Comparison of ENCODE assay signal across 16 mouse cellular contexts in genomic region chr6:24543119-24543591, GRCm38 (mm10). TPM values are rescaled to one million over a fixed set of nuclear protein-coding genes. Genes with fewer than 3 reads are reported as not detected.
DNase-seq lines count a peak whose midpoint lies in the region; ATAC-seq and TF ChIP-seq lines count a peak whose summit lies in the region.
"Had no signal": no experiment of that assay in that cellular context is flagged by ENCODE, and none has a peak within 500 bp of the region (broad histone marks: within the 10 kb centered on the region; RNA-seq: fewer than 3 reads in every experiment).

No protein-coding gene starts in this region.

- H3K4me1 ChIP-seq in hindbrain, embryonic 13.5 days (replicated peaks), result no peaks in the 10 kb centered on the region
- no peaks in the 10 kb centered on the region for H3K4me1 ChIP-seq in hindbrain, embryonic 12.5 days
- no peaks in the 10 kb centered on the region for H3K4me1 ChIP-seq in ES-E14 (ENCODE audit: control insufficient read depth in 2 of 2, insufficient read depth in 2 of 2, low read length in 2 of 2, poor library complexity in 1 of 2)
- H3K4me1 ChIP-seq in cerebellum, adult 2 months (ENCODE audit: control insufficient read depth, insufficient read depth, low read length), result peaks cover 5% of the 10 kb centered on the region; the same call in 1 of the 2 replicates
- H3K4me1 ChIP-seq in heart, embryonic 11.5 days (ENCODE audit: control insufficient read depth, insufficient read depth, low read length), result peaks cover 17% of the 10 kb centered on the region
- H3K4me1 ChIP-seq in liver, postnatal 0 days (ENCODE audit: insufficient read depth), result no peaks in the 10 kb centered on the region
- 0 out of 2 replicates have a peak, but pooled peaks cover 4% of the 10 kb centered on the region for H3K4me1 ChIP-seq in intestine, embryonic 15.5 days (replicated peaks)

- H3K27me3 ChIP-seq in hindbrain, embryonic 13.5 days, result no peaks in the 10 kb centered on the region
- H3K27me3 ChIP-seq in hindbrain, embryonic 12.5 days, result no peaks in the 10 kb centered on the region
- no peaks in the 10 kb centered on the region for H3K27me3 ChIP-seq in cerebellum, adult 2 months (ENCODE audit: control insufficient read depth, insufficient read depth, low read length)
- H3K27me3 ChIP-seq in heart, embryonic 11.5 days (ENCODE audit: control insufficient read depth, insufficient read depth, low read length), result no peaks in the 10 kb centered on the region
- no peaks in the 10 kb centered on the region for H3K27me3 ChIP-seq in liver, postnatal 0 days (ENCODE audit: insufficient read depth, low read length)
- H3K27me3 ChIP-seq in intestine, embryonic 15.5 days (replicated peaks), result no peaks in the 10 kb centered on the region

- TF ChIP-seq POLR2A in cerebellum, adult 2 months (IDR thresholded peaks at IDR 0.05; ENCODE audit: borderline replicate concordance, insufficient read depth, low read length), result no peak

- WGBS in hindbrain, embryonic 13.5 days, result 69% methylated on average over 6 of the region's 6 CpGs
- 71% methylated on average over 6 of the region's 6 CpGs for WGBS in hindbrain, embryonic 12.5 days
- WGBS in cerebellum, adult 2 months, result 13% methylated on average over 6 of the region's 6 CpGs
- WGBS in heart, embryonic 11.5 days (ENCODE audit: insufficient replicate concordance), result 39% methylated on average over 6 of the region's 6 CpGs
- 69% methylated on average over 6 of the region's 6 CpGs for WGBS in liver, postnatal 0 days (ENCODE audit: insufficient replicate concordance)
- 75% methylated on average over 6 of the region's 6 CpGs for WGBS in intestine, embryonic 15.5 days

- H3K9me3 ChIP-seq in hindbrain, embryonic 13.5 days, result no peaks in the 10 kb centered on the region
- no peaks in the 10 kb centered on the region for H3K9me3 ChIP-seq in hindbrain, embryonic 12.5 days (replicated peaks)
- H3K9me3 ChIP-seq in ES-E14 (ENCODE audit: control insufficient read depth, insufficient read depth, low read depth, low read length), result no peaks in the 10 kb centered on the region
- no peaks in the 10 kb centered on the region for H3K9me3 ChIP-seq in heart, embryonic 11.5 days (replicated peaks; ENCODE audit: control insufficient read depth, low read length)
- H3K9me3 ChIP-seq in liver, postnatal 0 days (ENCODE audit: low read length), result no peaks in the 10 kb centered on the region
- no peaks in the 10 kb centered on the region for H3K9me3 ChIP-seq in intestine, embryonic 15.5 days

- no peak for TF ChIP-seq EP300 in liver, postnatal 0 days (IDR thresholded peaks at IDR 0.05; ENCODE audit: low read depth)

- H3K4me3 ChIP-seq in hindbrain, embryonic 13.5 days, result no peak overlapping the region
- no peak overlapping the region for H3K4me3 ChIP-seq in hindbrain, embryonic 12.5 days
- no peak overlapping the region for H3K4me3 ChIP-seq in ES-E14 (ENCODE audit: insufficient read depth in 1 of 2, low read depth in 1 of 2, low read length in 2 of 2, poor library complexity in 1 of 2, severe bottlenecking in 1 of 2)
- no peak overlapping the region for H3K4me3 ChIP-seq in cerebellum, adult 2 months (replicated peaks; ENCODE audit: insufficient read depth, low read depth, low read length)
- no peak overlapping the region for H3K4me3 ChIP-seq in heart, embryonic 11.5 days (ENCODE audit: low read depth, low read length)
- H3K4me3 ChIP-seq in liver, postnatal 0 days (ENCODE audit: low read depth, low read length), result no peak overlapping the region
- H3K4me3 ChIP-seq in intestine, embryonic 15.5 days (replicated peaks), result no peak overlapping the region

- H3K9ac ChIP-seq in hindbrain, embryonic 13.5 days, result no peak overlapping the region
- no peak overlapping the region for H3K9ac ChIP-seq in hindbrain, embryonic 12.5 days
- no peak overlapping the region for H3K9ac ChIP-seq in ES-E14 (ENCODE audit: insufficient read depth, low read depth, low read length, poor library complexity, severe bottlenecking)
- no peak overlapping the region for H3K9ac ChIP-seq in heart, embryonic 11.5 days (ENCODE audit: low read depth, low read length)
- no peak overlapping the region for H3K9ac ChIP-seq in liver, postnatal 0 days (replicated peaks)
- H3K9ac ChIP-seq in intestine, embryonic 15.5 days, result no peak overlapping the region
- H3K9ac ChIP-seq: hindbrain, embryonic 14.5 days had no signal

- 0 out of 2 replicates have a peak, but pooled peaks have one; percentile 32 for ATAC-seq in hindbrain, embryonic 13.5 days (ENCODE audit: low FRiP score)
- ATAC-seq in hindbrain, embryonic 12.5 days (ENCODE audit: low FRiP score), result no peak
- no peak for ATAC-seq in heart, embryonic 11.5 days (replicated peaks; ENCODE audit: insufficient number of reproducible peaks, low FRiP score, low TSS enrichment)
- ATAC-seq in liver, postnatal 0 days, result no peak
- no peak for ATAC-seq in intestine, embryonic 15.5 days
- ATAC-seq in erythroid progenitor cell, adult 5-6 weeks (replicated peaks; ENCODE audit: low FRiP score, poor library complexity, severe bottlenecking), result no peak

- in situ Hi-C loops in ES-E14 (cut with MboI; ENCODE audit: low sequenced_read_pairs in 2 of 2, unreplicated experiment in 2 of 2), result no loop called here

- no peak for DNase-seq in ES-E14 (ENCODE audit: low read depth, low spot score)
- peak; percentile 44 to 64 for DNase-seq in cerebellum, adult 2 months
- DNase-seq in liver, postnatal 0 days, result no peak
- DNase-seq: thymus, postnatal 4 days had no signal

- no peak overlapping the region for H3K4me2 ChIP-seq in hindbrain, embryonic 13.5 days
- H3K4me2 ChIP-seq in hindbrain, embryonic 12.5 days (replicated peaks), result no peak overlapping the region
- no peak overlapping the region for H3K4me2 ChIP-seq in heart, embryonic 11.5 days
- H3K4me2 ChIP-seq in liver, postnatal 0 days (ENCODE audit: low read depth, low read length), result no peak overlapping the region
- no peak overlapping the region for H3K4me2 ChIP-seq in intestine, embryonic 15.5 days (replicated peaks)
- H3K4me2 ChIP-seq: hindbrain, embryonic 14.5 days; midbrain, embryonic 11.5 days had no signal

- no peak for TF ChIP-seq CTCF in cerebellum, adult 2 months (IDR thresholded peaks at IDR 0.05; ENCODE audit: borderline replicate concordance, insufficient read depth, low read depth, low read length)
- TF ChIP-seq CTCF in liver, postnatal 0 days (IDR thresholded peaks at IDR 0.05; ENCODE audit: low read depth), result no peak

- no peaks in the 10 kb centered on the region for H3K36me3 ChIP-seq in hindbrain, embryonic 13.5 days
- no peaks in the 10 kb centered on the region for H3K36me3 ChIP-seq in hindbrain, embryonic 12.5 days
- H3K36me3 ChIP-seq in ES-E14 (ENCODE audit: control insufficient read depth, insufficient read depth, low read length, poor library complexity, severe bottlenecking), result no peaks in the 10 kb centered on the region
- no peaks in the 10 kb centered on the region for H3K36me3 ChIP-seq in heart, embryonic 11.5 days (ENCODE audit: control insufficient read depth, insufficient read depth, low read length)
- no peaks in the 10 kb centered on the region for H3K36me3 ChIP-seq in liver, postnatal 0 days (replicated peaks; ENCODE audit: insufficient read depth, low read length)
- no peaks in the 10 kb centered on the region for H3K36me3 ChIP-seq in intestine, embryonic 15.5 days

- H3K27ac ChIP-seq in hindbrain, embryonic 13.5 days, result no peak overlapping the region
- H3K27ac ChIP-seq in hindbrain, embryonic 12.5 days, result no peak overlapping the region
- H3K27ac ChIP-seq in ES-E14 (ENCODE audit: insufficient read depth, low read depth, low read length, poor library complexity, severe bottlenecking), result no peak overlapping the region
- peak overlapping the region; percentile 28; the same call in 1 of the 2 replicates for H3K27ac ChIP-seq in cerebellum, adult 2 months (ENCODE audit: insufficient read depth, low read length)
- H3K27ac ChIP-seq in heart, embryonic 11.5 days (ENCODE audit: low read depth, low read length), result 0 out of 2 replicates have a peak overlapping the region, but pooled peaks have one; percentile 16
- no peak overlapping the region for H3K27ac ChIP-seq in liver, postnatal 0 days (ENCODE audit: low read depth)
- H3K27ac ChIP-seq in intestine, embryonic 15.5 days, result no peak overlapping the region
- H3K27ac ChIP-seq: hindbrain, embryonic 14.5 days had no signal

RNA-seq across cellular contexts. Expression of gene Asb15, which starts 15.2 kb away (rescaled TPM):
- polyA plus RNA-seq in hindbrain, embryonic 13.5 days (2015; fragmentation: Nextera tagmentation; extraction: Ambion mirVana), result not detected in 2 replicates
- 0.08 TPM in 1 of 2 replicates, not detected in the other for polyA plus RNA-seq in hindbrain, embryonic 12.5 days (2016; fragmentation: Nextera tagmentation; extraction: Ambion mirVana)
- not detected in 2 replicates for total RNA-seq in ES-E14 (2012; rRNA removed)
- 0.05 and 0.10 TPM in 2 replicates for polyA plus RNA-seq in cerebellum, adult 2 months (2012; rRNA removed)
- polyA plus RNA-seq in heart, embryonic 11.5 days (2014; fragmentation: Nextera tagmentation; extraction: Ambion mirVana), result 0.11 and 0.15 TPM in 2 replicates
- polyA plus RNA-seq in liver, postnatal 0 days (2015; fragmentation: Nextera tagmentation; extraction: Ambion mirVana), result not detected in 2 replicates
- polyA plus RNA-seq in intestine, embryonic 15.5 days (2015; fragmentation: Nextera tagmentation; extraction: Ambion mirVana), result not detected in 2 replicates
- total RNA-seq in erythroid progenitor cell, adult 5-6 weeks (2015; ENCODE audit: low replicate concordance), result not detected in 2 replicates
- 0.13 TPM in 1 of 2 replicates, not detected in the other for total RNA-seq in erythroid progenitor cell, adult 5-6 weeks (2017; ENCODE audit: low replicate concordance)
- total RNA-seq: left cerebral cortex, postnatal 14 days; liver, adult 2 months had no signal
- polyA plus RNA-seq: large intestine, adult 2 months; liver, adult 2 months; midbrain, embryonic 11.5 days; neural tube, embryonic 11.5 days; spleen, adult 2 months had no signal

RNA-seq across cellular contexts. Expression of gene Ndufa5, which starts 15.3 kb away (rescaled TPM):
- 412 and 413 TPM in 2 replicates for polyA plus RNA-seq in hindbrain, embryonic 13.5 days (2015; fragmentation: Nextera tagmentation; extraction: Ambion mirVana)
- 326 TPM in 2 replicates for polyA plus RNA-seq in hindbrain, embryonic 12.5 days (2016; fragmentation: Nextera tagmentation; extraction: Ambion mirVana)
- 157 and 182 TPM in 2 replicates for total RNA-seq in ES-E14 (2012; rRNA removed)
- polyA plus RNA-seq in cerebellum, adult 2 months (2012; rRNA removed), result 115 and 146 TPM in 2 replicates
- polyA plus RNA-seq in heart, embryonic 11.5 days (2014; fragmentation: Nextera tagmentation; extraction: Ambion mirVana), result 597 and 625 TPM in 2 replicates
- polyA plus RNA-seq in liver, postnatal 0 days (2015; fragmentation: Nextera tagmentation; extraction: Ambion mirVana), result 303 and 316 TPM in 2 replicates
- polyA plus RNA-seq in intestine, embryonic 15.5 days (2015; fragmentation: Nextera tagmentation; extraction: Ambion mirVana), result 395 and 397 TPM in 2 replicates
- 99.8 and 122 TPM in 2 replicates for total RNA-seq in erythroid progenitor cell, adult 5-6 weeks (2015; ENCODE audit: low replicate concordance)
- total RNA-seq in erythroid progenitor cell, adult 5-6 weeks (2017; ENCODE audit: low replicate concordance), result 80.4 and 150 TPM in 2 replicates

RNA-seq across cellular contexts. Expression of gene Iqub, which starts 28.3 kb away (rescaled TPM):
- polyA plus RNA-seq in hindbrain, embryonic 13.5 days (2015; fragmentation: Nextera tagmentation; extraction: Ambion mirVana), result 1.8 and 3.6 TPM in 2 replicates
- 2.6 and 2.8 TPM in 2 replicates for polyA plus RNA-seq in hindbrain, embryonic 12.5 days (2016; fragmentation: Nextera tagmentation; extraction: Ambion mirVana)
- total RNA-seq in ES-E14 (2012; rRNA removed), result 0.36 and 0.37 TPM in 2 replicates
- 0.97 and 1.4 TPM in 2 replicates for polyA plus RNA-seq in cerebellum, adult 2 months (2012; rRNA removed)
- polyA plus RNA-seq in heart, embryonic 11.5 days (2014; fragmentation: Nextera tagmentation; extraction: Ambion mirVana), result 0.30 and 0.48 TPM in 2 replicates
- polyA plus RNA-seq in liver, postnatal 0 days (2015; fragmentation: Nextera tagmentation; extraction: Ambion mirVana), result 0.05 TPM in 1 of 2 replicates, not detected in the other
- 0.04 TPM in 1 of 2 replicates, not detected in the other for polyA plus RNA-seq in intestine, embryonic 15.5 days (2015; fragmentation: Nextera tagmentation; extraction: Ambion mirVana)
- total RNA-seq in erythroid progenitor cell, adult 5-6 weeks (2015; ENCODE audit: low replicate concordance), result not detected in 2 replicates
- 1.1 TPM in 1 of 2 replicates, not detected in the other for total RNA-seq in erythroid progenitor cell, adult 5-6 weeks (2017; ENCODE audit: low replicate concordance)
- total RNA-seq: liver, adult 2 months had no signal
- polyA plus RNA-seq: liver, adult 2 months; spleen, adult 2 months had no signal

RNA-seq across cellular contexts. Expression of gene Lmod2, which starts 54.4 kb away (rescaled TPM):
- not detected in 2 replicates for polyA plus RNA-seq in hindbrain, embryonic 13.5 days (2015; fragmentation: Nextera tagmentation; extraction: Ambion mirVana)
- polyA plus RNA-seq in hindbrain, embryonic 12.5 days (2016; fragmentation: Nextera tagmentation; extraction: Ambion mirVana), result not detected in 2 replicates
- total RNA-seq in ES-E14 (2012; rRNA removed), result 0.11 TPM in 1 of 2 replicates, not detected in the other
- 0.05 and 0.06 TPM in 2 replicates for polyA plus RNA-seq in cerebellum, adult 2 months (2012; rRNA removed)
- 43.7 and 53.6 TPM in 2 replicates for polyA plus RNA-seq in heart, embryonic 11.5 days (2014; fragmentation: Nextera tagmentation; extraction: Ambion mirVana)
- polyA plus RNA-seq in liver, postnatal 0 days (2015; fragmentation: Nextera tagmentation; extraction: Ambion mirVana), result 0.05 and 0.53 TPM in 2 replicates
- polyA plus RNA-seq in intestine, embryonic 15.5 days (2015; fragmentation: Nextera tagmentation; extraction: Ambion mirVana), result not detected in 2 replicates
- not detected in 2 replicates for total RNA-seq in erythroid progenitor cell, adult 5-6 weeks (2015; ENCODE audit: low replicate concordance)
- total RNA-seq in erythroid progenitor cell, adult 5-6 weeks (2017; ENCODE audit: low replicate concordance), result not detected in 2 replicates
- total RNA-seq: left cerebral cortex, postnatal 14 days had no signal
- polyA plus RNA-seq: hindbrain, embryonic 14.5 days; large intestine, adult 2 months; liver, adult 2 months; midbrain, embryonic 11.5 days; spleen, adult 2 months had no signal

Comparison
In these comparisons a context has a peak if more than half of its experiments do, and no peak if none do; other contexts are left out.
1. H3K27ac ChIP-seq: peak in cerebellum, adult 2 months (single experiment) and heart, embryonic 11.5 days (single experiment); none in hindbrain, embryonic 13.5 days (single experiment), hindbrain, embryonic 12.5 days (single experiment), ES-E14 (single experiment), liver, postnatal 0 days (single experiment) and intestine, embryonic 15.5 days (single experiment).
2. DNase-seq: peak in cerebellum, adult 2 months (2 of 2); none in ES-E14 (single experiment) and liver, postnatal 0 days (single experiment).